Mouse (Mus musculus) heart, postnatal 0 days (tissue): ENCODE measurements around the gene Apopt1.

ENCODE experiments used
- CTCF ChIP-seq: IDR thresholded peaks from 2 replicates; pipeline ENCODE4 v1.5.1; 2016; ENCODE audit warnings: antibody characterized with exemption, control low read depth, low read depth
- EP300 ChIP-seq: IDR thresholded peaks from 2 replicates; pipeline ENCODE4 v1.6.1; 2016; ENCODE audit warnings: antibody characterized with exemption, low read depth

GRCm38 (mm10) chr12:111755231-111755630, 42.2 kb downstream of the Apopt1 start:
- TF ChIP-seq EP300 (no peak), CTCF (no peak)
